Mouse (Mus musculus) E14TG2a.4 (cell line): ENCODE measurements around the gene Ttc25.

Experiments used
- CTCF ChIP-seq: conservative IDR thresholded peaks from 2 replicates; pipeline ENCODE4 v1.5.1; 2014; ENCODE audit warnings: low read length
- NANOG ChIP-seq: IDR thresholded peaks from 2 replicates; pipeline ENCODE4 v1.6.1; 2014; ENCODE audit warnings: borderline replicate concordance, low read length, mixed read lengths
- POU5F1 ChIP-seq: IDR thresholded peaks from 2 replicates; pipeline ENCODE4 v1.6.1; 2014; ENCODE audit warnings: low read length, borderline replicate concordance

- TF ChIP-seq CTCF (no peak), NANOG (no peak), POU5F1 (no peak)
Observed at GRCm38 (mm10) chr11:100576256-100576655, 30.8 kb downstream of the Ttc25 start.
